Mouse (Mus musculus): Measurements from ENCODE around the gene Dct. TPM values are rescaled to one million over a fixed set of nuclear protein-coding genes. Genes with fewer than 3 reads are reported as not detected.
A peak's percentile ranks its signal among the peaks of the same experiment; 100 is the strongest.

Gene Dct
- polyA plus RNA-seq, 1 experiment from 2014 or later, result 1.2 TPM

GRCm38 (mm10) chr14:118050431-118050830 lies 1.6 kb downstream of the Dct start:
- no peaks in the 10 kb centered on the region for H3K36me3 ChIP-seq (ENCODE audit: control insufficient read depth, insufficient read depth, low read length)
- peak overlapping the region; percentile 47 for H3K27ac ChIP-seq (ENCODE audit: low read length)
- H3K4me2 ChIP-seq (ENCODE audit: low read depth, low read length), result no peak overlapping the region
- no peak overlapping the region for H3K4me3 ChIP-seq (replicated peaks; ENCODE audit: low read length)
- no peaks in the 10 kb centered on the region for H3K9me3 ChIP-seq (replicated peaks; ENCODE audit: control insufficient read depth, low read length)
- 0 out of 2 replicates have a peak, but pooled peaks cover 7% of the 10 kb centered on the region for H3K4me1 ChIP-seq (ENCODE audit: control insufficient read depth, insufficient read depth, low read length)
- no peak overlapping the region for H3K9ac ChIP-seq (ENCODE audit: low read length)
- 74% methylated on average over 10 of the region's 10 CpGs for WGBS
- ATAC-seq (ENCODE audit: insufficient read depth, low FRiP score), result no peak
- no peaks in the 10 kb centered on the region for H3K27me3 ChIP-seq (ENCODE audit: control insufficient read depth, insufficient read depth, low read length)

DNA sequence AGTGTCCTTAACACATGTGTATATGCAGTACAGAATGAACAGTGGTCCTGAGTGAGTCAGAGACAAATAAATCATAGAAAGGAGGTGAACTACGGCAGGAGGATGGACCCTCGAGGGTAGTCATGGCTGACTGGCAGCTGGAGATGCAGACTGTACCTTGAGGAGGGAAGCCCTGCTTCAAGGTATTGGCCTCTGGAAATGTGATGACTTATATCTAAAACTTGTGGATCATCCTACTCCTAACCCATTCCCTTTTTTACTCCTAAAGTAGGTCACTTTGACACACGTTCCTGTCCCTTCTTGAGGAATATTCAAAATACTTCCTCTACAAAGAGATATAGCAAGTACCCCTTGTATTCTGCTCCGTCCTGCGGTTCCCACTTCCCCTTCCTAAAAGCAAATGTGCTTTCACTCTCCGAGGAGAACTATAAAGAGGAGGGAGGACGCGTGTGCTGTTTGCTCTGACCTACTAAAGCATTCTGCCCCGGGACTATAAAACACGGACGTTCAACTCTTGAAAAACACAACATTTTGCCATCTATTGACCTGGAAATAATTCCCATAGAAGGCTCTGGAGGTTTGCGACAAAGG lies 2.3 kb downstream of the Dct start:
- H3K27me3 ChIP-seq (ENCODE audit: control insufficient read depth, insufficient read depth, low read length), result no peaks in the 10 kb centered on the region
- H3K4me3 ChIP-seq (replicated peaks; ENCODE audit: low read length), result no peak overlapping the region
- WGBS, result 71% methylated on average over 12 of the region's 12 CpGs
- H3K9ac ChIP-seq (ENCODE audit: low read length), result no peak overlapping the region
- H3K9me3 ChIP-seq (replicated peaks; ENCODE audit: control insufficient read depth, low read length), result no peaks in the 10 kb centered on the region
- H3K4me2 ChIP-seq (ENCODE audit: low read depth, low read length), result no peak overlapping the region
- no peak for ATAC-seq (ENCODE audit: insufficient read depth, low FRiP score)
- H3K36me3 ChIP-seq (ENCODE audit: control insufficient read depth, insufficient read depth, low read length), result no peaks in the 10 kb centered on the region
- H3K27ac ChIP-seq (ENCODE audit: low read length), result no peak overlapping the region
- H3K4me1 ChIP-seq (ENCODE audit: control insufficient read depth, insufficient read depth, low read length), result 0 out of 2 replicates have a peak, but pooled peaks cover 7% of the 10 kb centered on the region

GRCm38 (mm10) chr14:118042963-118043362 lies 9.1 kb downstream of the Dct start:
- Histone ChIP-seq H3K9me3 (replicated peaks; ENCODE audit: control insufficient read depth, low read length) (no peaks in the 10 kb centered on the region), H3K4me2 (ENCODE audit: low read depth, low read length) (no peak overlapping the region), H3K27me3 (ENCODE audit: control insufficient read depth, insufficient read depth, low read length) (no peaks in the 10 kb centered on the region), H3K36me3 (ENCODE audit: control insufficient read depth, insufficient read depth, low read length) (no peaks in the 10 kb centered on the region), H3K4me1 (ENCODE audit: control insufficient read depth, insufficient read depth, low read length) (no peaks in the 10 kb centered on the region), H3K27ac (ENCODE audit: low read length) (no peak overlapping the region), H3K4me3 (replicated peaks; ENCODE audit: low read length) (no peak overlapping the region), H3K9ac (ENCODE audit: low read length) (no peak overlapping the region)
- no peak for ATAC-seq (ENCODE audit: insufficient read depth, low FRiP score)
- WGBS, result 84% methylated on average over 17 of the region's 17 CpGs

- Histone ChIP-seq H3K36me3 (ENCODE audit: control insufficient read depth, insufficient read depth, low read length) (no peaks in the 10 kb centered on the region), H3K4me3 (replicated peaks; ENCODE audit: low read length) (no peak overlapping the region), H3K4me2 (ENCODE audit: low read depth, low read length) (no peak overlapping the region), H3K9ac (ENCODE audit: low read length) (no peak overlapping the region), H3K27ac (ENCODE audit: low read length) (no peak overlapping the region), H3K9me3 (replicated peaks; ENCODE audit: control insufficient read depth, low read length) (no peaks in the 10 kb centered on the region), H3K27me3 (ENCODE audit: control insufficient read depth, insufficient read depth, low read length) (no peaks in the 10 kb centered on the region), H3K4me1 (ENCODE audit: control insufficient read depth, insufficient read depth, low read length) (no peaks in the 10 kb centered on the region)
- WGBS, result 79% methylated on average over 18 of the region's 18 CpGs
- no peak for ATAC-seq (ENCODE audit: insufficient read depth, low FRiP score)
Measured at GRCm38 (mm10) chr14:118042066-118042762, 9.8 kb downstream of the Dct start.

DNA sequence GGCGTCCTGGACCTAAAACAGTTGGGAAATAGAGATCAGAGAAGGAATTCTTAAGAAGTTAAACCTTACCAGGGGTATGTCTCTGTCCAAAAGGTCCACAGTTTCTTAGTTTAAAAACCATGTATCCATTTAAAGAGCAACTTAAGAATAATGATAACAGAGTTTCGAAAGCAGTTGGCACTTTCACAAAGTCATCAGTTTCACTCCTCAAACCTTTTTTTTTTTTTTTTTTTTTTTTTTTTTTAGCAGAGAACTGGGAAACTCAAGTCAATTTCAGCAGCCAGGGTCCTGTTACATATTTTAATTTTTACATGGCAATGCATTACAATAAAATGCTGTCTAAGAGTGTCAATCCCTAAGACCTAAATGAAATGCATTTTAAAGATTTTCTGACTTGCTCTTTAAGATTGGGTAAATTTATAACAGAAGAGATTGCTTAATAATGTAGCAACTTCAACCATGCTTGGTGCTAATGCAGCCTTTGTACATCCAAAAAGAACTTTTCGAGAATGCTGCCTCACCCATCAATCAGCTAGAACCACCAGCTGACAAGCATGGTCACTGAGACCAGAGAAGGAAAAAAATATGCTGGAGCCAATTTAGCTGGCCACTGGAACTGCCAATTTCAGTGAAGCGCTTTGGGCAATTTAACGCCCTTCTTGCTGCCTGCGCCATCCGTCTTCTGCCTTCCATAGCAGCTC lies 11.3 kb downstream of the Dct start:
- Histone ChIP-seq H3K36me3 (ENCODE audit: control insufficient read depth, insufficient read depth, low read length) (no peaks in the 10 kb centered on the region), H3K27ac (ENCODE audit: low read length) (no peak overlapping the region), H3K9ac (ENCODE audit: low read length) (no peak overlapping the region), H3K4me3 (replicated peaks; ENCODE audit: low read length) (no peak overlapping the region), H3K4me2 (ENCODE audit: low read depth, low read length) (no peak overlapping the region), H3K27me3 (ENCODE audit: control insufficient read depth, insufficient read depth, low read length) (no peaks in the 10 kb centered on the region), H3K9me3 (replicated peaks; ENCODE audit: control insufficient read depth, low read length) (no peaks in the 10 kb centered on the region), H3K4me1 (ENCODE audit: control insufficient read depth, insufficient read depth, low read length) (no peaks in the 10 kb centered on the region)
- WGBS, result 66% methylated on average over 7 of the region's 7 CpGs
- no peak for ATAC-seq (ENCODE audit: insufficient read depth, low FRiP score)

DNA sequence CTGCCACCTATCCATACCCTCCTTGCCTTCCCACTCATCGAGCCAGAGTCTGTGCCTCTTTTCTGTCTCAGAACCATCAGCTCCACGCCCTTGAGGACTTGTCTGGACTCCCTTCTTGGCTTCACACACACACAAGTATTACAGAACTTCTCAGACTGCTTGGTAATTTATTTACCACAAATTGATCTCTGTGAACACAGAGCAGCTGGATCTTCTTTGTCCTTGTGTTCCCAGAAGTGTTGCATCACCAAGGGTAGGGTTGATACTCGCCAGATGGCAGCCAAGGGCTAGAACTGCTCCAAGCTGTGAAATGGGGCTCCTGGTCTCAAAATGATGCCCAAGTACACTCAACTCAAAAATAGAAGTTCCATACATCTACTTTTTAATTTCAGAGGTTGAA lies 13.0 kb downstream of the Dct start:
- no peak overlapping the region for H3K9ac ChIP-seq (ENCODE audit: low read length)
- no peaks in the 10 kb centered on the region for H3K36me3 ChIP-seq (ENCODE audit: control insufficient read depth, insufficient read depth, low read length)
- H3K27me3 ChIP-seq (ENCODE audit: control insufficient read depth, insufficient read depth, low read length), result no peaks in the 10 kb centered on the region
- H3K4me3 ChIP-seq (replicated peaks; ENCODE audit: low read length), result no peak overlapping the region
- 66% methylated on average over 3 of the region's 3 CpGs for WGBS
- no peaks in the 10 kb centered on the region for H3K9me3 ChIP-seq (replicated peaks; ENCODE audit: control insufficient read depth, low read length)
- H3K4me2 ChIP-seq (ENCODE audit: low read depth, low read length), result no peak overlapping the region
- H3K4me1 ChIP-seq (ENCODE audit: control insufficient read depth, insufficient read depth, low read length), result no peaks in the 10 kb centered on the region
- H3K27ac ChIP-seq (ENCODE audit: low read length), result no peak overlapping the region
- ATAC-seq (ENCODE audit: insufficient read depth, low FRiP score), result no peak

DNA sequence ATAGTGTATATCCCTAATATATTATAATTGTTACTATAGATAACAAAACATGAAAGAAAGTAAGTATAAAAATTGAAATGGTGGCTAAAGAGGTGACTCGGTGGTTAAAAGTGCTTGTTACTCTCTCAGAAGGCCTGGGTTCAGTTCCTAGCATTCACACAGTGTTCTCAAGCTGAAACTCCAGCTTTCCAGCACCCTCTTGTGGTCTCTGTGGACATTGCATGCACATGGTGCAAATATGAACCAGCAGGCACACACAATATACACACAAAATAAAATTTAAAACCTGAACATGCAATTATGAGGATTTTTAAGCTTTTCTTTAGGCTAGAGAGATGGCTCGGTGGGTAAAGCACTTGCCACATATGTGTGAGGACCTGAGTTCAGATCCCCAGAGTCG lies 24.5 kb downstream of the Dct start:
- Histone ChIP-seq H3K36me3 (ENCODE audit: control insufficient read depth, insufficient read depth, low read length) (no peaks in the 10 kb centered on the region), H3K27me3 (ENCODE audit: control insufficient read depth, insufficient read depth, low read length) (no peaks in the 10 kb centered on the region), H3K9me3 (replicated peaks; ENCODE audit: control insufficient read depth, low read length) (peaks cover 16% of the 10 kb centered on the region; the same call in 1 of the 2 replicates), H3K4me2 (ENCODE audit: low read depth, low read length) (no peak overlapping the region), H3K9ac (ENCODE audit: low read length) (no peak overlapping the region), H3K27ac (ENCODE audit: low read length) (no peak overlapping the region), H3K4me1 (ENCODE audit: control insufficient read depth, insufficient read depth, low read length) (no peaks in the 10 kb centered on the region), H3K4me3 (replicated peaks; ENCODE audit: low read length) (no peak overlapping the region)
- WGBS, result 94% methylated on average over 3 of the region's 3 CpGs
- ATAC-seq (ENCODE audit: insufficient read depth, low FRiP score), result no peak

GRCm38 (mm10) chr14:118021867-118022543 lies 30.0 kb downstream of the Dct start:
- Histone ChIP-seq H3K4me2 (ENCODE audit: low read depth, low read length) (no peak overlapping the region), H3K36me3 (ENCODE audit: control insufficient read depth, insufficient read depth, low read length) (no peaks in the 10 kb centered on the region), H3K4me3 (replicated peaks; ENCODE audit: low read length) (no peak overlapping the region), H3K27me3 (ENCODE audit: control insufficient read depth, insufficient read depth, low read length) (no peaks in the 10 kb centered on the region), H3K9me3 (replicated peaks; ENCODE audit: control insufficient read depth, low read length) (no peaks in the 10 kb centered on the region), H3K27ac (ENCODE audit: low read length) (no peak overlapping the region), H3K4me1 (ENCODE audit: control insufficient read depth, insufficient read depth, low read length) (no peaks in the 10 kb centered on the region), H3K9ac (ENCODE audit: low read length) (no peak overlapping the region)
- WGBS, result 77% methylated on average over 10 of the region's 10 CpGs
- ATAC-seq (ENCODE audit: insufficient read depth, low FRiP score), result no peak

DNA sequence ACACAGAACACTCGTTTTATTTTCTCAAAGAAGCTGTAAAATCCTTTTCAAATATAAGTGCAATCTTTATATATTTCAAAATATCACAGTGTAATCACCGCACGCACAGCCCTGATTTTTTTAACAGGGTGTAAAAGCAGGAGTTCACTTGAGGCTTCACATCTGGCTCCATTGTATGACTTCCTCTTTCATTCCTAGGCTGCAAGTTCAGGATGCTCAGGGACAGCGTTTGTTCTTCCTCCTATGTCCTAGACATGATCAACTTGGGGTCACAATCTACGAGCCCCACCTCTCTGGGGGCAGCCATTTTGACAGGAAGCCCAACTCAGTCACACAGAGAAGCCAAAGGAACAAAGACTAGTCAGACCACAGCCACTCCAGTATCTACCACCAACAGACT lies 32.7 kb downstream of the Dct start:
- no peak overlapping the region for H3K27ac ChIP-seq (ENCODE audit: low read length)
- H3K27me3 ChIP-seq (ENCODE audit: control insufficient read depth, insufficient read depth, low read length), result no peaks in the 10 kb centered on the region
- no peaks in the 10 kb centered on the region for H3K4me1 ChIP-seq (ENCODE audit: control insufficient read depth, insufficient read depth, low read length)
- no peak for ATAC-seq (ENCODE audit: insufficient read depth, low FRiP score)
- 58% methylated on average over 5 of the region's 5 CpGs for WGBS
- H3K9me3 ChIP-seq (replicated peaks; ENCODE audit: control insufficient read depth, low read length), result no peaks in the 10 kb centered on the region
- H3K4me2 ChIP-seq (ENCODE audit: low read depth, low read length), result no peak overlapping the region
- no peak overlapping the region for H3K4me3 ChIP-seq (replicated peaks; ENCODE audit: low read length)
- H3K36me3 ChIP-seq (ENCODE audit: control insufficient read depth, insufficient read depth, low read length), result no peaks in the 10 kb centered on the region
- no peak overlapping the region for H3K9ac ChIP-seq (ENCODE audit: low read length)

All from stomach, embryonic 16.5 days (tissue).